Mouse (Mus musculus) G1E (cell line): ENCODE measurements around the gene Ppp1r2.

Experiments
- CTCF ChIP-seq: IDR thresholded peaks from 2 replicates; pipeline ENCODE4 v1.5.1; 2012; ENCODE audit warnings: low read depth, low read length, inconsistent platforms, mixed read lengths
- GATA1 ChIP-seq: IDR thresholded peaks from 2 replicates; pipeline ENCODE4 v1.6.1; 2012; ENCODE audit warnings: borderline replicate concordance, low read length, inconsistent platforms, mixed read lengths
- GATA2 ChIP-seq: IDR thresholded peaks from 2 replicates; pipeline ENCODE4 v1.6.1; 2012; ENCODE audit warnings: low read depth, low read length, inconsistent platforms, borderline replicate concordance
- POLR2AphosphoS5 ChIP-seq: IDR thresholded peaks from 2 replicates; pipeline ENCODE4 v1.6.1; 2012; ENCODE audit warnings: low read depth, low read length, inconsistent platforms; ENCODE audit not compliant: insufficient replicate concordance
- TAL1 ChIP-seq: conservative IDR thresholded peaks from 2 replicates; pipeline ENCODE4 v1.6.1; 2012; ENCODE audit warnings: low read depth, low read length, inconsistent platforms, mixed read lengths

- TF ChIP-seq CTCF (no peak), GATA1 (no peak), POLR2AphosphoS5 (no peak), GATA2 (no peak), TAL1 (no peak)
Observed at GRCm38 (mm10) chr16:31231591-31231990, 43.5 kb downstream of the Ppp1r2 start.
